Mouse (Mus musculus): Measurements from ENCODE around the gene Plekha1. TPM values are rescaled to one million over a fixed set of nuclear protein-coding genes. Genes with fewer than 3 reads are reported as not detected.

Plekha1 gene
- polyA plus RNA-seq, 1 experiment: 6.7 TPM

DNA sequence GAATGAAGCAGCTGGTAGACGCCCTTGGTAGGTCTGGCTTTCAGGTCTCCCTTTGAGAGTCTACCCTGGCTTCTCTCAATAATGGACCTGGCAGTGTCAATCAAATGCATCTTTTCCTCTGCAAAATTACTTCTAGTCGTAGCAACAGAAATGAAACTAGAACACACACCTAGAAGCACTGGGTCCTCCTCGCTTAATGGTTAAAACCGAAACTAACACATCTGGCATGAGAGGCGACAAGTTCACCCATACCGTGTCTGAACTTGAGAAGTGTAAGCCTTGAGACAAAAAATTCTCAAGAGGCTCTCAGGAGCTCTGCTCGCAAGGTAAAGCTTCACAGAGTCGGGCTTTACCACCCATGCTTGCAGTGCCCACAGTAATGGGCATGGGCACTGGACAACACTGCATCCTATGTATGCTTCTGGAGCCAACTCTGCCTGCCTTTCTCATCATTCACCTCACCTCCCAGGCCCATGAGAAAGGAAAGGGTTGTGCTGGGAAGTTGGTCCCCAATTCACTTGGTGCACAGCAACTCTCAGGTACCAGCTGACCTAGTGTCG is 37.6 kb upstream of the Plekha1 start:
- TF ChIP-seq POLR2A (IDR thresholded peaks at IDR 0.05; ENCODE audit: control insufficient read depth, low read depth, low read length) (no peak), CTCF (IDR thresholded peaks at IDR 0.05; ENCODE audit: control insufficient read depth, insufficient read depth, insufficient replicate concordance, low read depth, low read length) (no peak)
- Histone ChIP-seq H3K4me3 (ENCODE audit: control insufficient read depth, low read depth, low read length) (no peak overlapping the region), H3K36me3 (ENCODE audit: control insufficient read depth, insufficient read depth, low read length) (no peaks in the 10 kb centered on the region), H3K27me3 (ENCODE audit: control insufficient read depth, insufficient read depth, low read length) (no peaks in the 10 kb centered on the region), H3K4me1 (ENCODE audit: control insufficient read depth, insufficient read depth, low read length) (no peaks in the 10 kb centered on the region), H3K27ac (ENCODE audit: control insufficient read depth, insufficient read depth, low read depth, low read length) (no peak overlapping the region)

- H3K27me3 ChIP-seq (ENCODE audit: control insufficient read depth, insufficient read depth, low read length): no peaks in the 10 kb centered on the region
- TF ChIP-seq CTCF (IDR thresholded peaks at IDR 0.05; ENCODE audit: control insufficient read depth, insufficient read depth, insufficient replicate concordance, low read depth, low read length) (no peak), POLR2A (IDR thresholded peaks at IDR 0.05; ENCODE audit: control insufficient read depth, low read depth, low read length) (no peak)
- no peaks in the 10 kb centered on the region for H3K36me3 ChIP-seq (ENCODE audit: control insufficient read depth, insufficient read depth, low read length)
- H3K27ac ChIP-seq (ENCODE audit: control insufficient read depth, insufficient read depth, low read depth, low read length): no peak overlapping the region
- H3K4me3 ChIP-seq (ENCODE audit: control insufficient read depth, low read depth, low read length): no peak overlapping the region
- H3K4me1 ChIP-seq (ENCODE audit: control insufficient read depth, insufficient read depth, low read length): no peaks in the 10 kb centered on the region
These were observed 37.1 kb upstream of the Plekha1 start for GRCm38 (mm10) chr7:130828475-130828874.

GRCm38 (mm10) chr7:130831586-130831985 is 34.0 kb upstream of the Plekha1 start:
- H3K36me3 ChIP-seq (ENCODE audit: control insufficient read depth, insufficient read depth, low read length): no peaks in the 10 kb centered on the region
- H3K27me3 ChIP-seq (ENCODE audit: control insufficient read depth, insufficient read depth, low read length): no peaks in the 10 kb centered on the region
- H3K4me1 ChIP-seq (ENCODE audit: control insufficient read depth, insufficient read depth, low read length): no peaks in the 10 kb centered on the region; the same call in 1 of the 2 replicates
- no peak overlapping the region for H3K4me3 ChIP-seq (ENCODE audit: control insufficient read depth, low read depth, low read length)
- H3K27ac ChIP-seq (ENCODE audit: control insufficient read depth, insufficient read depth, low read depth, low read length): no peak overlapping the region
- TF ChIP-seq POLR2A (IDR thresholded peaks at IDR 0.05; ENCODE audit: control insufficient read depth, low read depth, low read length) (no peak), CTCF (IDR thresholded peaks at IDR 0.05; ENCODE audit: control insufficient read depth, insufficient read depth, insufficient replicate concordance, low read depth, low read length) (no peak)

GRCm38 (mm10) chr7:130834299-130834698 is 31.3 kb upstream of the Plekha1 start:
- Histone ChIP-seq H3K27me3 (ENCODE audit: control insufficient read depth, insufficient read depth, low read length) (no peaks in the 10 kb centered on the region), H3K4me3 (ENCODE audit: control insufficient read depth, low read depth, low read length) (no peak overlapping the region), H3K4me1 (ENCODE audit: control insufficient read depth, insufficient read depth, low read length) (no peaks in the 10 kb centered on the region; the same call in 1 of the 2 replicates), H3K36me3 (ENCODE audit: control insufficient read depth, insufficient read depth, low read length) (no peaks in the 10 kb centered on the region), H3K27ac (ENCODE audit: control insufficient read depth, insufficient read depth, low read depth, low read length) (no peak overlapping the region)
- TF ChIP-seq CTCF (IDR thresholded peaks at IDR 0.05; ENCODE audit: control insufficient read depth, insufficient read depth, insufficient replicate concordance, low read depth, low read length) (no peak), POLR2A (IDR thresholded peaks at IDR 0.05; ENCODE audit: control insufficient read depth, low read depth, low read length) (no peak)

DNA sequence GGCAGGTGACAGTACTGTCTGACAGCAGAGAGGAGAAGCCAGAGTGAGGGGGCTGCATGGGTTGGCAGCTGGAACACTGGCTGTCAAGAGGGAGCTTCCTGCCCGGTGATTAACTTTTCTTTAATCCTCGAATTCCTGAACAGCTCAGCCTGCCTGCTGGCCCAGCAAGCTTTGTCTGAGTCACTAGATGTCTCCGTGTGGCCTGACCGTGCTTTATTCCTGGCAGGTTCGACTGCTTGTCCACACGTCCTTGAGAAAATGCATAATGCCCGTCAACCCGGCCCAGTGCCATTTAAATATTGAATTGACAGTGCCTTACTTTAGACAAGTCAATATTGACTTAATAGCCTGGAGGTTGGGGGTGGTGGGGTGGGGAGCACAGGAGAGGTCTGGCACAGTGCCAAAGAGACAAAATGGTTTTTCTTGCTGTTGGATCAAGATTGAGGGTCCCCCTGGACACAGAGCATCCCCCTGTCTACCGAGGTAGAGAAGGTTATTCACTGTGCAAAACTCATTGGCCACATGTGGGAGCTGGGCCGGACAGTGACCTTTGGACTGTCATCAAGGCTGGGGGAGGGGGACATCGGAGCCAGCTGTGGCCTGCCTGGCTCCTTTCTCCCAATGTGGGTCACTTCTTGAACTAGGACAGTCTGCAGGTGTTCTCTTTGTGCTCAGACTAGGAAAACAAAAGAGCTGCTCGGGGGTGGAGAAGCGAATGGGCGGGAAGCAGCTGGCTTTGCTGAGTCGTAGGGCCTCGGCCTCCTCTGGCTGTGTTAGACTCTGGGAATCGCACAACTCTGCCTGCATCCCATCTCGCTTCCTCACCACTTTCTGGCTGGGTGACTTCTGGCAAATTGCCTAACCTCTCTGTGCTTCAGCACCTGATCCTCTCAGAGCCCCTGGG is 30.3 kb upstream of the Plekha1 start:
- no peak overlapping the region for H3K4me3 ChIP-seq (ENCODE audit: control insufficient read depth, low read depth, low read length)
- H3K4me1 ChIP-seq (ENCODE audit: control insufficient read depth, insufficient read depth, low read length): no peaks in the 10 kb centered on the region; the same call in 1 of the 2 replicates
- H3K27me3 ChIP-seq (ENCODE audit: control insufficient read depth, insufficient read depth, low read length): no peaks in the 10 kb centered on the region
- no peak overlapping the region for H3K27ac ChIP-seq (ENCODE audit: control insufficient read depth, insufficient read depth, low read depth, low read length)
- no peaks in the 10 kb centered on the region for H3K36me3 ChIP-seq (ENCODE audit: control insufficient read depth, insufficient read depth, low read length)
- TF ChIP-seq CTCF (IDR thresholded peaks at IDR 0.05; ENCODE audit: control insufficient read depth, insufficient read depth, insufficient replicate concordance, low read depth, low read length) (no peak), POLR2A (IDR thresholded peaks at IDR 0.05; ENCODE audit: control insufficient read depth, low read depth, low read length) (no peak)

DNA sequence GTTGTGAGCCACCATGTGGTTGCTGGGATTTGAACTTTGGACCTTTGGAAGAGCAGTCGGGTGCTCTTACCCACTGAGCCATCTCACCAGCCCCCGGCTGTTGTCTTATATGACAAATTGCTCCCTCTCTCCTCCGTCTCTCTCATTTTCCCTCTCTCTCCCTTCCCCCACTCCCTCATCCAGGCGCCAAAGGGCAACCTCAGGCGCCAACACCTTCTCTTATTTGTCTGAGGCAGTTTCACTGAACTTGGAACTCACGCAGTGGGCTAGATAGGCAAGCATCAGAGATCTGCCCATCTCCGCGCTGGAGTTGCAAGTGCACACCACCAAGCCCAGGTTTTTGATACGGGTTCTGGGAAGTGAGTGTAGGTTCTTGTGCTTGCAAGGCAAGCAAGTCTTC is 29.5 kb upstream of the Plekha1 start:
- Histone ChIP-seq H3K4me3 (ENCODE audit: control insufficient read depth, low read depth, low read length) (no peak overlapping the region), H3K27me3 (ENCODE audit: control insufficient read depth, insufficient read depth, low read length) (no peaks in the 10 kb centered on the region), H3K27ac (ENCODE audit: control insufficient read depth, insufficient read depth, low read depth, low read length) (no peak overlapping the region), H3K4me1 (ENCODE audit: control insufficient read depth, insufficient read depth, low read length) (no peaks in the 10 kb centered on the region; the same call in 1 of the 2 replicates), H3K36me3 (ENCODE audit: control insufficient read depth, insufficient read depth, low read length) (no peaks in the 10 kb centered on the region)
- TF ChIP-seq POLR2A (IDR thresholded peaks at IDR 0.05; ENCODE audit: control insufficient read depth, low read depth, low read length): no peak
- TF ChIP-seq CTCF (IDR thresholded peaks at IDR 0.05; ENCODE audit: control insufficient read depth, insufficient read depth, insufficient replicate concordance, low read depth, low read length): no peak

GRCm38 (mm10) chr7:130837941-130838657 is 27.5 kb upstream of the Plekha1 start:
- TF ChIP-seq CTCF (IDR thresholded peaks at IDR 0.05; ENCODE audit: control insufficient read depth, insufficient read depth, insufficient replicate concordance, low read depth, low read length) (no peak), POLR2A (IDR thresholded peaks at IDR 0.05; ENCODE audit: control insufficient read depth, low read depth, low read length) (no peak)
- Histone ChIP-seq H3K4me1 (ENCODE audit: control insufficient read depth, insufficient read depth, low read length) (no peaks in the 10 kb centered on the region; the same call in 1 of the 2 replicates), H3K27ac (ENCODE audit: control insufficient read depth, insufficient read depth, low read depth, low read length) (no peak overlapping the region), H3K36me3 (ENCODE audit: control insufficient read depth, insufficient read depth, low read length) (no peaks in the 10 kb centered on the region), H3K4me3 (ENCODE audit: control insufficient read depth, low read depth, low read length) (no peak overlapping the region), H3K27me3 (ENCODE audit: control insufficient read depth, insufficient read depth, low read length) (no peaks in the 10 kb centered on the region)
